Mouse (Mus musculus) forelimb bud, embryonic 11.5 days (tissue): Measurements from ENCODE around the gene Cdcp1.

Experiments used
- DNase-seq: peaks from one replicate; pipeline ENCODE4 v3.0.0-alpha.2; 2012; ENCODE audit warnings: low read depth, low spot score

The Cdcp1 gene

DNA sequence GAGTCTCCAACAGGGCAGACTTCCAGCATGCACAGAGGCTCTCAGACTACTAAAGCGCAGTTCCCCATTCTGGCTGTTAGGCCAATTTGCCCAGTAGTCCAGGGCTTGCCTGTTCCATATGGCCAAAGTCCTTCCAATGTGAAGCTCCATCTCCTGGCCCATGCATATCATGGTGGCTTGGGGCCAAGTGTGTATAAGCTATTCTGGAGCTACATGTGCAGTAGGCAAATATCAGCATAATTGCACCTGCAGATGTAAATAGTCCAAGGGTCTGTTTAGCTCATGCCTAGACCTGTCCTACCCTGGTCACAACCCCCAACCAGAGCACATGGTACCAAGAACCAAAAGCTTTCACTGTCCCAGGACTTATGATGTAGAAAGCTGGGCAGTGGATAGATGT lies 7.9 kb downstream of the Cdcp1 start:
- DNase-seq, result no peak

DNA sequence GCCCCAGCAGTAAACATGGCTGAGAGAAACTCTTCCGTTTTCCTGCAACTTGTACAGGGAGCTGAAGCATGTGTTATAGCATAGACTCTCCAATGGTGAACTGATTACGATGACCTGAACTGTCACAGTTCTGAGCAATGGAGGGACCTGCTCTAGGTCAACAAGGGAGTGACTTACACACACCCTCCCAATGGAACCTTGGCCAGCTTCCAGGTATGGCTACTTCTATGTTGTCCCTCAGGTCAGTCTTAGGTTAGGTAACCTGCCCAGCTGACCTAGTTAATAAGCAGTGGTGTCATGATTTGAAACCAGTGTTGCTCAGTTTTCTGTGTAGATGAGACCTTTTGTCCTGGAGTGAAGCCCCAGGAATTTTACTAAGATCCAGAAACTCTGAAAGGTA lies 8.9 kb downstream of the Cdcp1 start:
- DNase-seq, result no peak

DNA sequence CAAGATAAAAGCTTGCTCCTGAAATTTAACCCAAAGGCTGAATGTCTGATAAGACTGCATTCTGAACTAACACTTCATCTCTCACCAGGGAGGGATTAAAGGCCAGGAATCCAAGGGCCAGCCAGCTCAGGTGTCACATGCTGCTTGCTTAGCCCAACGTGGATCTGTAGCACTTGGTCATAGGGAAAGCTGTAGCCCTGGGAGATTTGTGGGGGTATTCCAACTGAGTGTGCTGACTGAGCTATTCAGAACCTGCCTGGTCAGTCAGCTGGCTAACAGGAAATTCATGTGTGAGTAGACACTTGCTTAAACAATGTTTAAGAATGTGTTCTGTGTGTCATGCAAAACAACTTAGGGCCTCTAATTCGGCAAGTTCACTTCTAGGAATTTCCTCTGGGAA lies 9.3 kb downstream of the Cdcp1 start:
- no peak for DNase-seq

DNA sequence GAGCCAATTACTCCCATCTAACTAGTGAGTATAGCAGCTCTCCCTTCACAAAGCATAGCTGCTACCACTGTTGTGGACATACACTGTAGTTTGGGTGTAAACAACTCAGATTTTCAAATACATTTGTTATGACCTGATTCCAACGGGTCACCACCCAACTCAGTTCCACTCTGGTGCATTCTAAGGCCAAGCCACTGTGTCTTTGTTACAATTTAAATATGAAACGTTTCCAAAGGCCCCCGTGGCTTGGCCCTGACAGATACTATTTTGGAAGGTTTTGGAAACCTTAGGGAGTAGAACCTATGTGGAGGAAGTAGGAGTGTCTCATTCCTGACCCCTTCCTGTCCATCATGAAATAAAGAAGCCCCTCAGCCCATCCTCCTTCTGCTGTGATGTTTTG lies 15.7 kb downstream of the Cdcp1 start:
- DNase-seq, result no peak

DNA sequence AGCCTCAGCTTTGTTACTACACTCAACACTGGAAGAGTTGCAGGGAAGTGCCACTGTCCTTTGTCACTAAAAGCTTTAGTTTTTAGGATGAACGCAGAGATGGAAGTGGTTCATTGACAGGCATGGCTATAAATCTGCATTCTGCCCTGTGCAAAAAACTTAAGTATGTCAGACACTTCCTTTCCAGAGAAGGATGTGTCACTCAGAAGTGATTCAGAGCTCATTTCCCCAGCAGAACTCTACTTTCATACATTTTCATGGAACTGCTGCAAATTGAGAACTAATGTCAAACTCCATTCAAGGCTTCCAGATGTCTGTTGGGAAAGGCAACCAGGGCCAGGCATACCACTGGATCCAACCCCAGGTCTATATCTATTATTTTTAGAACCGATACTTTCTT lies 27.6 kb downstream of the Cdcp1 start:
- DNase-seq, result no peak

DNA sequence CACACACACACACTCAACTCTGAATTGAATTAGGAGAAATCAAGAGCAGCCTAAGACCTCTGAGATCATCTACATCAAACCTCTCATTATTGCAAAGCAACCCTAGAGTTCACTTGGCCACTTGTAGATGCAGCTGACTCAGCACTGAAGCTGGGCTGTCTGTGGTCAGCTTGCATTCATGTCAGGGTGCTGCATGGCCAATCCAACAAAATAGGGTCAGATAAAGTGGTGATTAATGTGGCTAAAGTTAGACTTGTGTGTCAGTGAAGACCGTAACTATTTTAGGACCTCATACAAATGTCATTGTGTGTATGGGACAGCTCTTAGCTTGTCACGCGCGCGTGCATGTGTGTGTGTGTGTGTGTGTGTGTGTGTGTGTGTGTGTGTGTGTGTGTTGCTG lies 28.2 kb downstream of the Cdcp1 start:
- no peak for DNase-seq

DNA sequence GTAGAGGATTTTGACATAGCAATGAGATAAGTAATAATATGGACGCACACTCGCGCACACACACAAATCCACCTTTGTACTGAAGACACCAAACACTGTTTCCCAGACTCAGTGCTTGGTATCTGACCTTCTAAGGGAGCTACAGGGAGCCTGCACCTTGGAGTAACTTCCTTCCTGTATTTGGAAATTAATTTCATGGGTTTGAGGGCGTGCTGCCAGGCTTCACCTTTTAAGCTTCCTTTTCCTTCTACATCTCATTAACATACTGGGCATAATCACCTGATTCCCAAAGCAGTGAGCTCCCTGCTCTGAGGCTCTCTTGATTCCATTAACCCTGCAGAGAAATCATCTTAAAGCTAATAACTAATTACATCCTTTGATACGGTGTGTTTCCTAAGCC lies 29.7 kb downstream of the Cdcp1 start:
- DNase-seq, result no peak

DNA sequence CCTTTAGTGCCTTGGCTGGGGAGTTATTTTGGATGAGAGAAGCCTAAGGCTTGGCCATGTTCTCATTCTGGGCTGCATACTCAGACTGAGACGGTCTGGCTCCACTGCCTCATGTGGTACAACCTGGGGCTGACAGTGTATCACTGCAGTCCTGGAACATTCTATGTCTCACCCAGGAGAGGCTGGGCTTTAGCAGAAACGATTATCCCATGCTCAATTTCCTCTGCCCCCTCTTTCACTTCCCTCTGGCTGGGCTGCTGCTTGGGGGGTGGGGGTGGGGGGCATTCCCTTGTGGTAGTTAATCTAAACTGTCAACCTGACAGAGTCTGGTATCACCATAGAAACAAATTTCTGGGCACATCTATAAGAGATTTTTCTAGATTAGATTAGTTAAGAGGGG lies 30.3 kb downstream of the Cdcp1 start:
- DNase-seq, result no peak

DNA sequence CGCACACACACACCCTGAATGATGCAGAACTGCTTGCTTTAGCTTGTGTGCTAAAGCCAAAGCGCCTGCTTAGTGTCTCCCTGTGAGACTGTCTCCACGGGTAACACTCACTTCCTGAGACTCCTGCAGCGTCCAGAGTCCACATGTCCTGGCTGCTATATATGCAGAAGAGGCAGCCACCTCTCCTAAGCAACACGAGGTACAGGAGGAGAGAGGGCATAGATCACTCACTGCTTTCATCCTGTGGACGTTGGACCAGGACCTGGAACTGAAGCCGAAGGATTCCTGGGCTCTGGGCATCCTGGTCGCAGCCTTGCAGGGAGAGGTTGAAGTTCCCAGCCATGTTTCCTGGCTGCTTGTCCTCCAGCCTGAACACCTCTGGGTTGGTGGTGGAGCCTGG lies 32.6 kb downstream of the Cdcp1 start:
- no peak for DNase-seq

DNA sequence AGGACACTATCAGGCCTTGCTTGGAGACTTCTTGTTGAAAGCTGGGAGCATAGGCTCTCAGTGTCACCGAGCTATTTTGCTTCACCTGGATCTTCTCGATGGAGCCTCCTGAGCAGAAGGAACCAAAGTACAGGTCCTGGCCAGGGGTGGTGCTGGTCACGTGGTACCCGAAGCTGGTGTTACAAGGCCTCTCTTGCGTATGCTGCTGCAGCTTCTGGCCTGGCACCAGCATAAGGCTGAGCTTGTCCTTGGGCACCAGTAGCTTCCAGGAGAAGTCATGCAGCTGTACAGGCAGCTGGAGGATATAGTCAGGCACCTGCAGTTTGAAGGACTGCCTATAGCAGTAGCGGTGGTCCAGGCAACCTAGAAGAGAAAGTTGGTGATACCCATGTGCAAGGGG lies 35.8 kb downstream of the Cdcp1 start:
- no peak for DNase-seq

DNA sequence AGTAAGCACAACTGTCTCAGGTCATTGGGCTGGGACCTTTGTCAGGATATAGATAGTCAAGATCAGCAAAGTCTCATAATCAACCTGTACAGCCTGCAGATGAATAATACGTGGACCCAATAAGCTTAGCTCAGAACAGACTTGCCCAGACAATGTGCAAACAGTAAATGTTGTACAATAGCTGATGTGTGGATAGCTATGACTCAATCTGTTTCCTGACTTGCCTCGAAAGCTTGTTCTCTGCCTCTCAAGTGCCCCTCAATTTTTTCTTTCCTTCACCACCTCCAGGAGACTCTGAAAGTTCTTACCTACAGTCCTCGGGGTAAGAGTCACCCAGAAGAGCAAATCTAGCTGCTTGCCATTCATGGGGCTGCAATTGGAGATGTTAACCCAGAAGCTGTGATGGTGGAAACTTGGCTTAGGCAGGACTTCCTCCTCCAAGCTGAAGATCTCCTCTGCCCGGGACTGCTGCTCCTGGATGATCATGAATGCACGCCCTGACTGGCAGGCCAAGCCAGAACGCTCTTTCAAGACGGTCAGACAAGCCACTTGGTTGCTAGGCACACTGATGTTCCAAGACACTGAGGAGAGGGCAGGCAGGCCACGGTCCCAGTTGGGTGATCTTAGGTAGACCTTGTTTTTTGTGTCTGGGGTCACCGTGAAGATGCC lies 38.3 kb downstream of the Cdcp1 start:
- DNase-seq, result no peak

DNA sequence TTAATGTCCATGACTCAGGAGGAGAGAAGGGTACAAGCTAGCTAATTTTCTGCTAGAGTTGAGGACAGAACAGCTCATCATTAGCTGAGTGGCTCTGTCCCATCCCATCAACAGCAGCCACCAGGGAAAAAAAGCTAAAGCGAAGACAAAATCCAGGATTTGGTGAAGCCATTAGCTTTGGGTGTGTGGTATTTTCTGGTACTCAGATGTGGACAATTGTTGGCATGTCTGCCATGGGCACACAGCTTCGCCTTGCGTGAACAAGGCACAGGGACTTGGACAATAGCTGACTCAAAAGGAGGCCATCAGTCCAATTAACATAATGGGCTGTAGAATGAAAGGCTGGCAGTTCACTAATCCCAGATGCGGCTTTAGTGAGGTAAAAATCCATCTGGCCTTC lies 41.5 kb downstream of the Cdcp1 start:
- no peak for DNase-seq

DNA sequence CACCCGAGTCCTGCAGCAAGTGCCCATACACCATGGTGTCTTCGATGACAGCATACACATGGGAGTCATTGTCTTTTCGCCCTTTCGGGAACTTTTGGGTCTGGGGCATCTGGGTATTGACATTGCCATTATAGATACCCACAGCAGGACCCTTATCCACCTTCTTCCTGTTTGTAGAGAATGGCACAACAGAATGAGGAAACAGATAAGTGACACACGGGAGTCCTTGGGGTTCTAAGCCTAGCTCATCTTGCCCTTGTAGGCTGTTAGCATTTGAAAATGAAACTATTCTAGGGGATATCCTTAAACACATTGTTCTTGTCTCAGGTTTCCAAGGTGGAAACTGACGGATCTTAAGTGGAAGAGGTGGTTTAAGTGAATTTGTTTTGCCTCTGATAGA lies 42.1 kb downstream of the Cdcp1 start:
- no peak for DNase-seq

DNA sequence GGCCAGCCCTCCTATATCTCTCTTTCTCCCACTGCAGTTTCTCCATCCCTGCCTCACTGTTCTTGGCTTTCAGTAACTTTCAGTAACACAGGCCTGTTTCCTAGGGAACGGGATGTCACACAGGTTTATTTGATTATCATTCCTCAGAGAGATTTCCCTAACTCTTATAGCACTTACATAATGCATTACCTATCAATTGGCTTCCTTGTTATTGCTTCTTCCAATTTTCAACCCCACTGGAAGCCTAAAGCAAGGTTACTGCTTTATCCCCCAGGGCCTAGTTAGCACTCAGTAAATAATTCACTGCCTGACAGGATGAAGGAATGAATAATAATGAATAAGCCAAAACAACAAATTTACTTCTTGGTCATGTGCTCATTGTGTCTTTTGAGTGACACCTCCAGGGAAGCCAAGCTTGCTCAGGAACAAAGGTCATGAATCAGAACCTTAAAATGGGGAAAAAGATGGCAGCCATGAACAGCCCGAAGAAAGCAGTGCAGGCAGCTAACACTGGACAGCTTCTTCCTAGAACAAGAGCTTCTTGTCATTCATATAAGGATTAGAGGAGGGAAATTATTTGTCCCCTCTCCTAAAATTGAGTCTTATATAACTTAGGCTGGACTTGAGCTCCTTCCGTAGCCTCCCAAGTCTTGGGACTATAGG lies 49.9 kb downstream of the Cdcp1 start:
- DNase-seq, result peak; percentile 17

DNA sequence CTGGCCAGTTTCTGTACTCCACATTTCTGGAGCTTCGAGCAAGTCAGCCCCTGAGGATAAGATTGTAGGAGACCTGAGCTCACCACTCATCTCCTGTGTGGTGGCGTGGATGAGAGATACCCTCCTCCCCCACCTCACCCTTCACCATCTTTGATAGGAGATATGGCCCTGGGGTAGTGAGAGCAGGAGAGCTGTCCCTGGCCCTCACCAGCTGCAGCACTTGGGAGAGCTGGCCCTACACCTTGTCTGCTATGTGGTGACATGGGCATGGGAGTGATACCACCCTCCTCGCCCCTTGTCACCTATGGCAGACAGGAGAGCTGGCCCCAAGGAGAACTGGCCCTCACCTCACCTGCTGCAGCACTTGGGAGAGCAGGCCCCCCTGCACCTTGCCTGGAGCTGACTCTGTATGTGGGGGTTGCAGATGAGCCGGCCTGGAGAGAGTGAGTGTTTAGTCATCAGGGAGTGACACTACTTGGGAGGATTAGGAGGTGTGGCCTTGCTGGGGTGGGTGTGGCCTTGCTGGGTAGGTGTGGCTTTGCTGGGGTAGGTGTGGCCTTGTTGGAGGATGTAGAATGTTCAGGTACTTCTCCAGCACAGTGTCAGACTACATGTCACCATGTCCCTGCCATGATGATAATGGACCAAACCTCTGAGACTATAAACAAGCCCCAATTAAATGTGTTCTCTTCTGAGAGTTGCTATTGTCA lies 52.7 kb downstream of the Cdcp1 start:
- no peak for DNase-seq

DNA sequence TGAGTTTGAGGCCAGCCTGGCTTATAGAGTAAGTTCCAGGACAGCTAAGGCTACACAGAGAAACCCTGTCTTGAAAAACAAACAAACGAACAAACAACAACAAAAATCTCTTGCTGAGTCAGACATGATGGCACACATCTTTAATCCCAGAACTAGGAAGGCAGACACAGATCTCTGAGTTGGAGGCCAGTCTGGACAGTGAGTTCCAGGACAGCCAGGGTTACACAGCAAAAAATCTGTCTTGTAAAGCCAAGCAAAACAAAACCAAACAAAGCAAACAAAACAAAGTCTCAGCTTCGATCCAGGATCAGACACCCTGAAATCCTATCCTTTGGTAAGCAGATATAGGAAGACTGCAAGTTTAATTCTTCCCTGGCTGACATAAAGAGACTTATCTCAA lies 54.0 kb downstream of the Cdcp1 start:
- no peak for DNase-seq

DNA sequence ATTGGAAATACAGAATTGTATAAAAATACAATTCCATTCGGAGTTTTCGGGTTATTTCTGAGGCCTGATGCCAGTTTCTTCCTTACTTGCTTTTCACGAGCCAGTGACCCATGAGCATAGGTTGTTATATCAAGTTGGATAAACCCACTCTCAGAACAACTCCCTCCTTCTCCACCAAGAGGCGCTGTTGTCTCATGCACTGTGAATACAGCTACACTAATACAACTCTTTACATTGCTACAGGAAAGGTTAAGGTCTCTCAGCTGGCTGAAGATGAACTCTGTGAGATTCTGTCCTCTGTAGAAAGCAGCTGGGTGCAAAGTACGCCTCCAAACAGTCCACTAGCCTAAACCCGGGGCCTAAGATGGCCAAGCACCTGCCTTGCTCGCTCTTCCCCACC lies 56.5 kb downstream of the Cdcp1 start:
- DNase-seq, result peak; percentile 61

DNA sequence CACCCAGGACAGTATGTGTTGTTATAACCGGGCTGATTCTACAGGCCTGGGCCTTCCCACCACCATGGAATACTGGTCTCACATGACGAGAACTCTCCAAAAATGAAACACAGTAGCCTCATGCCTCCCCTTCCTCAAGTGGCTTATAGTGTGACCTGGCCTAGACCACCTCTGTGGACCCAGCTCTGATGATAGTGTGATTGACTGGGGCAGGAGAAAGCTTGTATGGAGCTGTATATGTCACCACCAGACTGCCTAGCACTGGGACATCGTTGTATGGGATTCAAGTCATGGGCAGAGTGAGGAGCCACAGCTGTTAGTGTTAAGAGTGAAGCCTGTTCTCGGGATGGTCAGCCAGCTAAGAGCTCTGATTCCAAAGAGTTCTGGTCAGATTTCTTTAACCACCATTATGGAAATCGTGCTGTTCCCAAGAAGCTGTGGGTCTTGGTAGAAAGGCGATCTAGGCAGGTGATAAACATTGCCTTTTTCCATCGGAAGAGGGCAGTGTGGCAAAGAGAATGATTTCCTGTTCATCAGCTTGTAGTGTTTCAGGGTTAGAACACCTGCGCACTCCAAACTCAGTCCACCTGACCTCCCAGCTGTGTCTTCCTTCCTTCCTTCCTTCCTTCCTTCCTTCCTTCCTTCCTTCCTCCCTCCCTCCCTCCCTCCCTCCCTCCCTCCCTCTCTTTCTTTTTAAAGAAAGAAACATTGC lies 57.6 kb downstream of the Cdcp1 start:
- DNase-seq, result peak; percentile 32

DNA sequence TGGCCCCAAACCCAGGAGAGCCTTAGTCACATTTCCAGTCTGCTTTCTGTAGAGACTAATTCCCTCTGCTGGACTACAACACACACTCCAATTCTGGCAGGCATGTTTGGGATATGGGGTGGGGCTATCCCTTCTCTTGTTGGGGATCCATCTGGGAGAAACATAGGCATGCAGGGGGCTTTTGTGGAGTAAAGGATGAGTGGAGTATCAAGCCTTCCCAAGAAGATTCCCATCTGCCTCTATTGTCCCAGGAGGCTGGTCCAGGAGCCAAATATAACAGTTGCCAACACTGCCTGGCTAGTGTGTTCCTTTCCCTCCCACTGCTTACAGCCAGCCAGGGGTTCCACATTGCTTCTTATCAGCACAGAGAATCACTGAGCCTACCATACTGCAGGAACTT lies 58.1 kb downstream of the Cdcp1 start:
- DNase-seq, result no peak

DNA sequence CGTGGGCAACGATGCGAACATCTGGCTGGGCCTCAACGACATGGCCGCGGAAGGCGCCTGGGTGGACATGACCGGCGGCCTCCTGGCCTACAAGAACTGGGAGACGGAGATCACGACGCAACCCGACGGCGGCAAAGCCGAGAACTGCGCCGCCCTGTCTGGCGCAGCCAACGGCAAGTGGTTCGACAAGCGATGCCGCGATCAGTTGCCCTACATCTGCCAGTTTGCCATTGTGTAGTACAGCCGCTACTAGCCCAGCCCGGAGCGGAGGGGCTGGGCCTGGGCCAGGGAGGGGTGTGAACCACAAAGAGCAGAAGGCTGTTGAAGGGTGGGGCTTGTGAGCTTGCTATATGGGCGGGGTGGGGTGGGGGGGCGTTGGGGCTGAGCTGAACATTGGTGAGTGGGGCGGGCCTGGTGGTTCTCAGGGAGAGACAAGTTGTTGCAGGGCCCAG lies 58.9 kb downstream of the Cdcp1 start:
- no peak for DNase-seq

DNA sequence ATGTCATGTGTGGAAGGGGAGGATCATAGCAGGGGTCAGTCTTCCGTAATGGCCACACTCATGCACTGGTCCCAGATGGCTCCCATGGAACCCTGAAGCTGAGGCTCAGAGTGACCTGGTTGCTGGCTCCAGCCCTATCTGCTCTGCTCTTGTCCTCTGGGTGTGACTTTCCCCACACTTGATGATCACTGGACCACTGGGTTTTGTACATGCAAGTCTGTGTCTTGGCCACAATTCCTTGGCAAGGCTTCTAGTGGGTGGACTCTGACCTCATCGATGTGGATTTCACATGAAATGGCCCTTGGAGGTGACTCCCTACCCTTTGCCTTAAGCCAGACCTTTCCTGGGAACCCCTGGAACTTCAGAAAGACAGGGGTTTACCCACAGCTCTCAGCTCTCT lies 62.7 kb downstream of the Cdcp1 start:
- no peak for DNase-seq

DNA sequence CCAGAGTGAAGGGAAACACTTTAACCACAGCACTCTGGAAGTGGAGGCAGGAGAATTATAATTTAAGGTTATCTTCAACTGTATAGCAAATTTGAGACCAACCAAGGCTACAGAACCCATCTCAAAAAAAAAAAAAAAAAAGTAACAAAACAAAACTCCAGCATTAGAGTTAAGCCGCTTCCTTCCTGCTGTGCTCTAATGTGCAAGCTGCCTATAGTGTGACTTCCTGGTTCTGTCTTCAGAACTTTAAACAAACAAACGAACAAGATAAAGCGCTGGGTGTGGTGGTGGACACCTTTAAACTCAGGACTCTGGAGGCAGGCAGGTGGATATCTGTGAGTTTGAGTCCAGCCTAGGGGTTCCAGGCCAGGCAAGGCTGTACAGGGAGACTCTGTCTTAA lies 63.8 kb downstream of the Cdcp1 start:
- DNase-seq, result no peak
